Mouse (Mus musculus) lung, postnatal 25 days (tissue): Measurements from ENCODE around the gene Crygc.
A peak's percentile ranks its signal among the peaks of the same experiment; 100 is the strongest.
"Not testable (repeated sequence)": the region's sequence is repeated elsewhere in the genome, so short reads cannot be mapped to it uniquely, and the experiment has no call there.

Source experiments
- DNase-seq: peaks from one replicate; pipeline ENCODE4 v3.0.0; 2022; ENCODE audit warnings: low spot score

Crygc gene

DNA sequence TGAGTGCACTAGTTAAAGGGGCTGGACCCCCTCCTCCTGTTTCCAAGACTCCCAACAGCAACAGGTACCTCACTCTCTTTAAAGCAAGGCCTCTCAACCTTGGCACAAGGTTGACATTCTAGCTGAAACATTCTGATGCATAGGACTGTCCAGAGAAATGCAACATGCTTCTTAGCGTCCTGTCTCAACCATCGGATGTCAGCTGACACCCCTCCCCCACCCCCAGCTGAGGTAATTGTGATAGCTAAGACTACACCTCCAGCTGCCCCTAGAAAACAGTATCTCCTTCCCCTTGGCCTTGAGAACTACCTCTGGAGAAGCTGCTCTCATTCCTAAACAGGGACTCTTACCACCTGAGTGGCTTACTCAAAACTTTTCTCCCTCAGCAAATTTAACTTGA, 21.3 kb downstream of the Crygc start:
- DNase-seq, result no peak

DNA sequence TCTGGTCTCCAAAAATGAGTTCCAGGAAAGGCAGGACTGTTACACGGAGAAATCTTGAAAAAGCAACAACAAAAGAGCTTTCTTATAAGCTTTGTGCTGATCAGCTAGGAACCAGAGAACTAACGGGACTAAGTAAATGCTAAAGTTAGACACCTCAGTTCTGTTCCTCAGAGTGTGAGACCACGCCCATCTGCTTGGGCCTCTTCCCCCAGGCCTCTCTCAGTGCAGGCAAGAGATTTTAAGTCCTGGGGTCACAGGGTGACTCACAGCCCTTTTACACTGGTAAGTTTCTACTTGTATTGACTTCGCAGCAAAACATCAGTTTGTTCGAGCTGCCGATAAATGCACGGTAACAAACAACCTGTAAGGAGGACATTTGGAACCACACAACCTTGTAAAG, 21.8 kb downstream of the Crygc start:
- DNase-seq, result no peak

DNA sequence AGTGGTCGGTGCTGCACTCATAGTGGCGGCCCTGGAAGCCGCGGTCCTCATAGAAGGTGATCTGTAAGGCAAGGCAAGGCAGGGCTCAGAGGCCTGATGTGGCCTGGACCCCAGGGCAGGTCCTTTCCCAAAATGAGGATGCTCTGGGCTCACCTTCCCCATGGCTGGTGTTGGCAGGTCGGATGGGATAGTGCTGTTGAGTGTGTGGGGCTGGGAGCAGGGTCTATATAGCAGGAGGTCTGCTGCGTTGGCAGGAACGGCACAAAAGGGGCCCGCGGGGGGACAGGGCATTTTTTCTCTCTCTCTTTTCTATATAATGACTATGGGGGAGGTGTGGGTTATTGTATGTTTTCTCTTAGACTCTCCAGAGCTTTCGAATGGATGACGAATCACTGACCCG, 22.5 kb downstream of the Crygc start, which contains the start of gene Cryge:
Gene Cryge, minus strand, starts transcription at position 198 of the 400 bp plus-strand sequence.
- DNase-seq, result not testable (repeated sequence)

DNA sequence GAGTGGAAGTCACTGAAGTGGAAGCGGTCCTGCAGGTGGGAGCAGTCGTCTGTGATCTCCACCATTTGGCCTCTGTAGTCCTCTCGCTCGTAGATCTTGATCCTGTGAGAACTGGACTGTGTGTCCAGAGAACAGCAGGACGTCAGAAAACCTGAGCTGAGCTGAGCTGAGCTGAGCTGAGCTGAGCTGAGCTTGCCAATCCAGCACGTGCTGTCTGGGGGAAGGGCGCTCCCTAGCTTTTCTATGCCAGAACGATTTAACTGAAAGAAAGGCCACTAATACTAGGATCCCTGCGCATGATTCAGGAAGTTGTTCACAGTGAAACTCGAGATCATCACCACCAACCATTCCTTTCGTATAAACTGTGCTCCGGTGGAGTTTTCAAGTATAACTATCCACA, 24.7 kb downstream of the Crygc start:
- DNase-seq, result no peak

DNA sequence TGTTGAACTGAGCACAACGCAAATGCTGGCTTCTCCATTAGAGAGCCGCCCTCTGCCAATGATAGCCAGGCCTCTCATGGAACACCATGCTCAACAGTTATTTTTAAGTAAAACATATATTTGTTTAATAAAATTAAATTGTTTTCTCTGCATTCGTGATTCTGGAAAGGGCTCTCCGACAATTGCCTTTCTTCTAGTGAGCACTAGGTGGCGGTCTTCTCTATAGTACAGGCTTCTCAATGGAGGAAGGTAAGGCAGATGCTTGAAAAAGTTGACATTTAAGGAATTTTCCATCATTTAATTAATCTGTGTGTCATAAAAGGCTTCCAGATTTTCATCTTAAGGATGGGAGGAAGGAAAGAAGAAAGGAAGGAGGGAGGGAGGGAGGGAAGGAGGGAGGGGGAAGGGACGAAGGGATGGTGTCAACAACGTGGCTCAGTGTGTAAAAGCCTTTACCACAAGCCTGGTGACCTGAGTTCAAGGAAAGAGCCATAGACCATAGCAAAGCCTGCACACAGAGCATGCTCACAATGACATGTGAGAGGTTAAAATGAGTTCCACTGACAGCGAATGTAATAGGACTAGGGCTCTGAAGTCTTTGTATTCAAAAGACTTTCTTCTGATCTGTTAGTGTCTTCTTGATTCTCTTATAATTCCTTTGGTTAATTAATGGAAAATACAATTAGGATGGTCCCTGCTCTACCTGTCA, 26.9 kb downstream of the Crygc start:
- peak; percentile 21 for DNase-seq

DNA sequence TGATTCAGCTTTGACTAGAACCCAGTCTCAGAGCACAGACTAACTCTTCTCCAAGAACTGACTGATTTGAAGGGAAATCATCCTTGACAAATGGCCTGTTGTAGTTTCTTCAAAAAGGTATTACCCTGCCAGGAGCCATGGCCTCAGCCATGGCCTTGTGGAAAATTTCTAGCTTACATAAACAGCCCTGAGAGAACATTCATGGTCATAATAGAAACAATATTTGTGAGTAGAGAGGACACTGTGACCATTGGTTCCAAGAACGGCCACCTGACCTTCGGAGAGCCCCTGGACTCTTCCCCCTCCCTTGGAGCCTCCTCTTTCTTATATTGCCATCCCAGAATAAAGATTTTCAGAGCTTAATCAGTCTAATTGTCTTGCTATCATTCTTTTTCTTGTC, 30.1 kb downstream of the Crygc start:
- no peak for DNase-seq

DNA sequence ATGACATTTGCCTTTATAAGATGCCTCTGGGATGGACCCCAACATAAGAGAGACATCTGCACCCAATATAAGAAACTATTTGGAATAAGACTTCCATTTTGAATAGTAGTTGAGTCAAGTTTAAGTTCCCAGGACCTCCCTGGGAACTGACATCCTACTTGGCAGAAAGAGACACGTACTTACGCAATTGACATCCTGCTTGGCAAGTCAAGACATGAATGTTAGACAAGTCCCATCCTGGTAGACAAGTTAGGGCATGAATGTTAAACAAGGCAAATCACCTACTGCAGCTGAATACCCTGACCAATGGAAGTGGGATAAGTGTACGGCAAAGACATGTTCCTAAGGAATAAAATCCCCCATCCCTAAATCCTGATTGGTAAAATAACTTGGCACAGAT, 31.7 kb downstream of the Crygc start:
- no peak for DNase-seq

DNA sequence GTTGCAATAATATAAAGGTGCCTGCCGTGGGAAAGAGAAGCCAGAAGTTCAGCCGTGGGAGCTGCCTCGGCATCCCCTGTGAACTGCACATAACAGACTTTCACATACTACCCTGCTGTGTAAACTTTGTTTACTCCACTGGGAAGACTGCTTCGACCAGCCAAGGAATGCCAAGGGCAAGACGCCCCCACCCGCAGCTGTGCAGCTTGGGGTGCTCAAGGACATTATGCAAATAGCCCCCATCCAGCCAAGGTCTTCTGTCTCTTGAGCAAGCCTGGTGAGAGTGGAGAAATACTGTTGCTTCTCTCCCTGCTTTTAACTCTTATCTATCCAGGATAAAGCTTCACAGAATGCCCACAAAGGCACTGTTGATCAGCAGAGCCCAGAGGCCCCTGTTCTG, 32.7 kb downstream of the Crygc start:
- DNase-seq, result no peak

DNA sequence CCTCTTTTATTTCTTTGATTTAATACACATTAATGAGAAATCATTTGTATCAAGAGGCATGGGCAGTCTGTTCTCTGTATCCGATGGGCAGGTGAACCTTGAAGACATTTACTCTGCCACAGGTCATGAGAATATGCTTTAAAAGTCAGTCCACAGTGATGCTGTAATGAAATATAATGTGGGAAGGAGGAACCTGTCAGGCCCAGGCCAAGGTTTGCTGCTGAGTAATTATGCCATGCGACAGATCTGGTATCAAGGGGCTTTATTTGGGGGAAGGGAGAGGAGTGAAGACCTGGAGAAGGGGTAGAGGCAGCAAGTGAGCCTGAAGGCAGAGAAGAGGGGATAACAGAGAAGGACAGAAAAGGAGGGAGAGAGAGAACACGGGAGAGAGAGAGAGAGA, 33.8 kb downstream of the Crygc start:
- DNase-seq, result no peak

DNA sequence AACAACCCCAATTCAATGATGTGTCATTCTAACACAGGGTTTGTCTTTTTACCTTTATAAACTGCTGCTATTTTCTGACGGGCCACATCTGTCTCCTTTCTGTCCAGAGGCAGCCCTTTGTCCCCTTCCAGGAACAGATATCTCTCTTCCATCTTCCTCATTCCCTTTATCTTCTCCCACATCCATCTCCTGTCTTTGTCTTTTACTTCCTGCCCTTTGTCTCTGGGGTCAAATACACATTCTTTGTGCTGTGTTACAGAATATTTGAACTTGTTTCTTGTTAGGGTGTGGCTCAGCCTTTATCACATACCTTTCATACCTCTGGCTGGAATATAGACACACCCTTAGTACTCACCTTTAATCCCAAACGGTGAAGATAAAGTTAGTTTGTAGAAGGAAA, 35.9 kb downstream of the Crygc start:
- DNase-seq, result no peak

DNA sequence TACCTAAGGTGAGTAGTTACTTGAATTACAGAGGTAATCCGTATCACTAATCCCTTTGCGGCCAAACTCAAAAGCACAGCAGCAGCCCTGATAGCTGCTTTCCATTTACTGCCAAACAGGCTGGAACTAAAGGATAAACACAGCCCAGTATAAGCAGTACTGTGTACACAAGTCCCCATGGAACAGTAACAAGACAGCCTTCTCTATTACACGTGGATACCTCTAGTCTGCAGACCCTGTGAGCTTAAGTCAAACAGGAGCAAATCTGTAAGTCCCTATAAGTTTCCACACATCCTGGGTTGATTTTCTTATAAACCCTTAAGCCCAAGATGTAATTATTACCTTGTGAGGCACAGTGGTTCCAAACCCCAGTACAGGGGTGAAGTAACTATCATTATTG, 38.0 kb downstream of the Crygc start:
- DNase-seq, result no peak

DNA sequence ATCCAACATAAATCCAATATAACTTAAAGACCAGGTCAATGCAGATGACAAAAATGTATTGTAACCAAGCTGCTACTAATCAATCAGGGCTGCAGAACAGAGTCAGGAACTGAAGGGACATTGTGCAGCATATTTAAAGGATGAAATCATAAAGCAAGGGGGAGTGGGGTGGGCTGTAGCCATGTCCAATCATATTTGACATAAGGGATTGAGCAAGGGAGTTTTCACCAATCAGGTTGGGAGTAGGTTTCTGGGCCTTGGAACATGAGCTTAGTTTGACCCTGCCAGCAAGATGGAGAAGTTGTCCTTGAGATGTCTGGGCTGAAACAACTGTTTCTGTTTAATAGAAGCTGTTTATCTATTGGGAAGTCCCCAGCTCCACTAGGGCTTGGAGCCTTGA, 40.8 kb downstream of the Crygc start, which contains the start of gene Akr1cl:
Gene Akr1cl, minus strand, starts transcription at position 119 of the 400 bp plus-strand sequence.
- no peak for DNase-seq

DNA sequence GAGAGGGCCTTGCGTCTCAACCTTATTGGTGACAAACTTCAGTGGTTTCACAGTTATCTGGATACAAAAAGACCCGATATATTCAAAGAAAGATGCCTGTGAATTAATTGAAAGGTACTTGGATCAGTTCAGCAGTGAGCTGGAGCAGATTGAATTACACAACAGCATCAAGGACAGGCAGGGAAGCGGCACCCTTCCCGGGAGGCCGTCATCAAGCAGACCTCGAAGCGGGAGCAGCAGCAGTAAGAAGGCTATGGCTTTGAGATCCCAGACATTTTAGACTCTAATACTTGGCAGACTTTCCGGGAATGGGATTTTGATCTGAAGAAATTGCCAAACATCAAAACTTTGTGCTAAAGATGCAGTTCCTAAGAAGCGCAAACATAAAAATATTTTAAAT, 45.3 kb downstream of the Crygc start:
- no peak for DNase-seq
